Mouse (Mus musculus): Measurements from ENCODE around the gene Gps2. TPM values are rescaled to one million over a fixed set of nuclear protein-coding genes. Genes with fewer than 3 reads are reported as not detected.

The Gps2 gene
- total and polyA plus RNA-seq, 2 experiments = 7.0 to 41.0 TPM

DNA sequence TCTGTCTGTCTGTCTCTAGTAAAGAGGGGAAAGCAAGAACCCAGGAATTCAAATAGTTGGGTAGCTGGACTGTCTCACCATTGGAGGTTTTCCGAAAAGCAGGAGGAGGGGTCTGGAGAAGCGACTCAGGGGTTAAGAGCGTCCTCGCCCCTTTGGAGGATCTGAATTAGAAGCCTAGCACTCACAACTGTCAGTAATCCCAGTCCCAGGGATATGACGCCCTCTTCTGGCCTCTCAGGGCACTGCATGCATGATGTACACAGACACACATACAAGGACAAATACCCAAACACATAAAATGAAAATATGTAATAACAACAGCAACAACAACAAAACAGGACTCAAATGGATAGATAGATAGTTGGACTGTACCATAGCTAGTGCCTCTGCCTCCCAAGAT is 46.9 kb downstream of the Gps2 start:
- H3K27me3 ChIP-seq (ENCODE audit: control insufficient read depth, insufficient read depth, low read length) = peaks cover 4% of the 10 kb centered on the region; the same call in 1 of the 2 replicates
- H3K9ac ChIP-seq (ENCODE audit: low read depth, low read length) = no peak overlapping the region
- peak; percentile 41; the same call in 1 of the 2 replicates for TF ChIP-seq CTCF (IDR thresholded peaks at IDR 0.05; ENCODE audit: low read depth, low read length)
- no peak for TF ChIP-seq POLR2A (IDR thresholded peaks at IDR 0.05; ENCODE audit: extremely low read depth, insufficient read depth, low read length)
- no peaks in the 10 kb centered on the region for H3K79me2 ChIP-seq (ENCODE audit: control insufficient read depth, insufficient read depth, low read length)
- no peak overlapping the region for H3K27ac ChIP-seq (replicated peaks; ENCODE audit: insufficient read depth, low read depth, low read length)
- H3K36me3 ChIP-seq (ENCODE audit: control insufficient read depth, insufficient read depth, low read length) = no peaks in the 10 kb centered on the region
- WGBS = 46% methylated on average over 5 of the region's 5 CpGs
- no peak for DNase-seq (ENCODE audit: extremely low read depth, low read depth, low spot score)
- H3K4me3 ChIP-seq (ENCODE audit: insufficient read depth, low read depth, low read length) = no peak overlapping the region
- no peaks in the 10 kb centered on the region for H3K4me1 ChIP-seq (ENCODE audit: control insufficient read depth, insufficient read depth, low read length)

DNA sequence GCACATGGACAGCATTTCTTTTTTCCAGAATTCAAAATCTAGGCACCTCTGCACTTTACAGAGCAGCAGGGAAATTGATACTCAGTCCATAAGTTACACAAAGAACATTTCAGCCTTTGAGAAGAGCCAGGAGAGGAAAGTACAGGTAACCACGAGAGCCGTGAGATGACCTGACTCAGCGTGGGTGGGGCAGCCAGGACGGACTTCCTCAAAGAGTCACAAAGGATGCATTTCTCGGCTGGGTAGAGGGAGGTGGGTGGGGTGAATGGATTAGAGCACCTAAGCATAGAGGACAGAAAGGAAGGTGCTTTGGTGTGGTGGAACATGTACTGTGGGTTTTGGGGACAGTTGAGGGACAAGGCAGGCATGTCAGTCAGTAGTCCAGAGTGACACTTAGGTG is 48.2 kb downstream of the Gps2 start:
- Histone ChIP-seq H3K27me3 (ENCODE audit: control insufficient read depth, insufficient read depth, low read length) (peaks cover 12% of the 10 kb centered on the region), H3K9ac (ENCODE audit: low read depth, low read length) (no peak overlapping the region), H3K79me2 (ENCODE audit: control insufficient read depth, insufficient read depth, low read length) (no peaks in the 10 kb centered on the region), H3K4me1 (ENCODE audit: control insufficient read depth, insufficient read depth, low read length) (0 out of 2 replicates have a peak, but pooled peaks cover 2% of the 10 kb centered on the region), H3K4me3 (ENCODE audit: insufficient read depth, low read depth, low read length) (no peak overlapping the region), H3K36me3 (ENCODE audit: control insufficient read depth, insufficient read depth, low read length) (no peaks in the 10 kb centered on the region), H3K27ac (replicated peaks; ENCODE audit: insufficient read depth, low read depth, low read length) (no peak overlapping the region)
- DNase-seq (ENCODE audit: extremely low read depth, low read depth, low spot score) = no peak
- TF ChIP-seq CTCF (IDR thresholded peaks at IDR 0.05; ENCODE audit: low read depth, low read length) (no peak), POLR2A (IDR thresholded peaks at IDR 0.05; ENCODE audit: extremely low read depth, insufficient read depth, low read length) (no peak)
- 55% methylated on average over 5 of the region's 5 CpGs for WGBS

DNA sequence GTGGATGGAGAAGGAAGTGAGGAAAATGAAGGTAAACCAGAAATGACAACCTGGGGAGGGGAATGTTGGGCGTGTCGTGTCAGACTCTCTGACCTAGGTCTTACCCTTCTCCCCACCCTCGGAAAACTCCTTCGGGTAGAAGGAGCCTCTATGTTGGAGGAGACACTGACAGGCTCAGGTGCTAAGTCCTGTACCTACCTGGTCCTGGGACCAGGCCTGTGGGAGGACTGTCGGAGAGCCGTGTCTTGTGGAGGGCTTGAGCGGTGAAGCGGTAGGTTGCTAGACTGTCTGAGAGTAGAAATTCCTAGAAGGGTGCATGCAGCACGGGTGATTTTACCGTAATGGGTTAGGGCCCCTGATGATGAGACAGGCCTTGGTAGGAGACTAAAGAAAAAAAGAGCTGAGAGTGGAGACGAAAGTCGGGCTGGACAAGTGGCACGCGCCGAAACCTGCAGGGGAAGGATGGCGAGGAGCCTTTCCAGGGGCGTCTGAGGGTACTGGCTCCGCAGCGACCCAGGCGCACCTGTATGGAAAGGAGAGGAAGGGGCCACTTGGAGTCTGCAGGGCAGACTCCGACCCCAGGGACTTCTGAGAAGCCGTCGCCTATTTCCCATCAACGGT is 51.1 kb downstream of the Gps2 start, which contains the start of gene Cldn7:
Cldn7 (plus strand) TSS at position 130 of the 621 bp plus-strand sequence.
- Histone ChIP-seq H3K27me3 (ENCODE audit: control insufficient read depth, insufficient read depth, low read length) (peaks cover 12% of the 10 kb centered on the region), H3K4me1 (ENCODE audit: control insufficient read depth, insufficient read depth, low read length) (0 out of 2 replicates have a peak, but pooled peaks cover 3% of the 10 kb centered on the region), H3K9ac (ENCODE audit: low read depth, low read length) (no peak within 1 kb of the TSS), H3K79me2 (ENCODE audit: control insufficient read depth, insufficient read depth, low read length) (no peaks in the 10 kb centered on the region), H3K27ac (replicated peaks; ENCODE audit: insufficient read depth, low read depth, low read length) (no peak within 1 kb of the TSS), H3K4me3 (ENCODE audit: insufficient read depth, low read depth, low read length) (peak within 1 kb of the TSS; percentile 12; the same call in 1 of the 2 replicates), H3K36me3 (ENCODE audit: control insufficient read depth, insufficient read depth, low read length) (0 out of 2 replicates have a peak, but pooled peaks cover 2% of the 10 kb centered on the region)
- TF ChIP-seq CTCF (IDR thresholded peaks at IDR 0.05; ENCODE audit: low read depth, low read length) = no peak
- TF ChIP-seq POLR2A (IDR thresholded peaks at IDR 0.05; ENCODE audit: extremely low read depth, insufficient read depth, low read length) = no peak
- 33% methylated on average over 24 of the region's 24 CpGs for WGBS
- DNase-seq (ENCODE audit: extremely low read depth, low read depth, low spot score) = no peak

DNA sequence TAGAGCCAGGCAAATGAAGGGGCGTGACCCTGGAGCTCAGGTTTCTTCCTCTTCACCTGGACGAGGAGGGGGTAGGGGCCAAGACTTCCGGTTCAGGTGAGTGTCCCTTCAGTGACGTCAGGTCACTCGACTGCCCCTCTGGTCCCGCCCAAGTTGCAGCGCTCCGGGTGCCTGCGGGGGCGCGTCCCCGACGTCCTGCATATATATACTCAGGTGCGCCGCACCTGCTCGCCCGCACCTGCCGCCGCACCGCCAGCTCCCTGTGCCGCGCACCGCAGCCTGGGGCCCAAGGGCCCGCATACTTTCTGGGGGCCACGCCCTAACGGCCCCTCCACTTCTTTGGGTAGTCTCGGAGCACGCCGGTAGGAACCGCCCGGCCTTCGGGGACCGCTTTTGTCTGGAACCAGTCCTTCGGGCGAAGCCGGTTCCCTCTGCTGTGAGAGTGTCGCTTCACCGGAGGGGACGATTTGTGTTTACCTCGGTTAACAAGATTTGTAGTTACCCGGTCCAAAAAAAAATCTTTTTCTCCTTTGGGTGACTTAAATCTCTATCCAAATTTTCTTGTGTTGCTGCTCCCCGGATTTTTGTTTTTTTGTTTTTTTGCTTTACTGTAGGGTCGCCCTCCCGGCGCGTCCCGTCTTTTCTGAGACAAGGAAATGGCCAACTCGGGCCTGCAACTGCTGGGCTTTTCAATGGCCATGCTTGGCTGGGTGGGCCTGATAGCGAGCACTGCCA is 51.8 kb downstream of the Gps2 start:
- H3K27me3 ChIP-seq (ENCODE audit: control insufficient read depth, insufficient read depth, low read length) = peaks cover 12% of the 10 kb centered on the region
- WGBS = 7% methylated on average over 49 of the region's 49 CpGs
- 0 out of 2 replicates have a peak, but pooled peaks cover 2% of the 10 kb centered on the region for H3K36me3 ChIP-seq (ENCODE audit: control insufficient read depth, insufficient read depth, low read length)
- H3K4me3 ChIP-seq (ENCODE audit: insufficient read depth, low read depth, low read length) = peak overlapping the region; percentile 29; the same call in 1 of the 2 replicates
- H3K4me1 ChIP-seq (ENCODE audit: control insufficient read depth, insufficient read depth, low read length) = 0 out of 2 replicates have a peak, but pooled peaks cover 3% of the 10 kb centered on the region
- TF ChIP-seq CTCF (IDR thresholded peaks at IDR 0.05; ENCODE audit: low read depth, low read length) = no peak
- no peak for TF ChIP-seq POLR2A (IDR thresholded peaks at IDR 0.05; ENCODE audit: extremely low read depth, insufficient read depth, low read length)
- no peak for DNase-seq (ENCODE audit: extremely low read depth, low read depth, low spot score)
- H3K9ac ChIP-seq (ENCODE audit: low read depth, low read length) = no peak overlapping the region
- no peaks in the 10 kb centered on the region for H3K79me2 ChIP-seq (ENCODE audit: control insufficient read depth, insufficient read depth, low read length)
- H3K27ac ChIP-seq (replicated peaks; ENCODE audit: insufficient read depth, low read depth, low read length) = no peak overlapping the region

Other genes starting within 250 kb of the Gps2 start
Only the 30 nearest of the 39 such genes appear.
- 10.0 and 12.6 TPM in 2 replicates for gene Polr2a, start 155.3 kb upstream of the Gps2 start, total RNA-seq (2014; rRNA removed)
- gene Polr2a, start 155.3 kb upstream of the Gps2 start, polyA plus RNA-seq (2012; rRNA removed) = 9.9 and 10.6 TPM in 2 replicates
- gene Slc35g3, start 151.9 kb upstream of the Gps2 start, total RNA-seq (2014; rRNA removed) = not detected in 2 replicates
- gene Slc35g3, start 151.9 kb upstream of the Gps2 start, polyA plus RNA-seq (2012; rRNA removed) = not detected in 2 replicates
- 2.6 and 4.4 TPM in 2 replicates for gene Zbtb4, start 148.0 kb upstream of the Gps2 start, total RNA-seq (2014; rRNA removed)
- 8.2 and 9.7 TPM in 2 replicates for gene Zbtb4, start 148.0 kb upstream of the Gps2 start, polyA plus RNA-seq (2012; rRNA removed)
- gene Chrnb1, start 117.9 kb upstream of the Gps2 start, total RNA-seq (2014; rRNA removed) = 0.46 and 0.54 TPM in 2 replicates
- gene Chrnb1, start 117.9 kb upstream of the Gps2 start, polyA plus RNA-seq (2012; rRNA removed) = 0.28 and 0.35 TPM in 2 replicates
- gene Fgf11, start 112.0 kb upstream of the Gps2 start, total RNA-seq (2014; rRNA removed) = 0.18 and 0.20 TPM in 2 replicates
- 0.33 and 0.34 TPM in 2 replicates for gene Fgf11, start 112.0 kb upstream of the Gps2 start, polyA plus RNA-seq (2012; rRNA removed)
- 2.3 and 2.4 TPM in 2 replicates for gene Tmem102, start 108.3 kb upstream of the Gps2 start, total RNA-seq (2014; rRNA removed)
- 13.5 and 15.7 TPM in 2 replicates for gene Tmem102, start 108.3 kb upstream of the Gps2 start, polyA plus RNA-seq (2012; rRNA removed)
- gene Gm39566, start 98.6 kb upstream of the Gps2 start, total RNA-seq (2014; rRNA removed) = not detected in 2 replicates
- gene Gm39566, start 98.6 kb upstream of the Gps2 start, polyA plus RNA-seq (2012; rRNA removed) = not detected in 2 replicates
- not detected in 2 replicates for gene Spem2, start 95.4 kb upstream of the Gps2 start, total RNA-seq (2014; rRNA removed)
- gene Spem2, start 95.4 kb upstream of the Gps2 start, polyA plus RNA-seq (2012; rRNA removed) = not detected in 2 replicates
- gene Spem1, start 91.7 kb upstream of the Gps2 start, total RNA-seq (2014; rRNA removed) = not detected in 2 replicates
- gene Spem1, start 91.7 kb upstream of the Gps2 start, polyA plus RNA-seq (2012; rRNA removed) = 0.09 TPM in 1 of 2 replicates, not detected in the other
- gene Nlgn2, start 76.1 kb upstream of the Gps2 start, total RNA-seq (2014; rRNA removed) = 0.18 and 0.34 TPM in 2 replicates
- gene Nlgn2, start 76.1 kb upstream of the Gps2 start, polyA plus RNA-seq (2012; rRNA removed) = 0.93 and 1.9 TPM in 2 replicates
- 326 and 353 TPM in 2 replicates for gene Tmem256, start 75.4 kb upstream of the Gps2 start, total RNA-seq (2014; rRNA removed)
- gene Tmem256, start 75.4 kb upstream of the Gps2 start, polyA plus RNA-seq (2012; rRNA removed) = 284 and 370 TPM in 2 replicates
- 1.5 and 2.6 TPM in 2 replicates for gene Plscr3, start 67.5 kb upstream of the Gps2 start, total RNA-seq (2014; rRNA removed)
- gene Plscr3, start 67.5 kb upstream of the Gps2 start, polyA plus RNA-seq (2012; rRNA removed) = 18.5 and 19.3 TPM in 2 replicates
- gene Tnk1, start 55.2 kb upstream of the Gps2 start, total RNA-seq (2014; rRNA removed) = 0.07 and 0.18 TPM in 2 replicates
- 0.17 TPM in 2 replicates for gene Tnk1, start 55.2 kb upstream of the Gps2 start, polyA plus RNA-seq (2012; rRNA removed)
- not detected in 2 replicates for gene Tmem95, start 35.9 kb upstream of the Gps2 start, total RNA-seq (2014; rRNA removed)
- not detected in 2 replicates for gene Tmem95, start 35.9 kb upstream of the Gps2 start, polyA plus RNA-seq (2012; rRNA removed)
- gene Kctd11, start 32.5 kb upstream of the Gps2 start, total RNA-seq (2014; rRNA removed) = 0.65 and 1.0 TPM in 2 replicates
- 0.68 and 1.6 TPM in 2 replicates for gene Kctd11, start 32.5 kb upstream of the Gps2 start, polyA plus RNA-seq (2012; rRNA removed)
- 1.2 and 1.9 TPM in 2 replicates for gene Acap1, start 18.3 kb upstream of the Gps2 start, total RNA-seq (2014; rRNA removed)
- gene Acap1, start 18.3 kb upstream of the Gps2 start, polyA plus RNA-seq (2012; rRNA removed) = 2.3 and 3.3 TPM in 2 replicates
- 0.13 and 0.18 TPM in 2 replicates for gene 2810408A11Rik, start 12.9 kb upstream of the Gps2 start, total RNA-seq (2014; rRNA removed)
- gene 2810408A11Rik, start 12.9 kb upstream of the Gps2 start, polyA plus RNA-seq (2012; rRNA removed) = 0.06 and 0.11 TPM in 2 replicates
- gene Neurl4, start 12.8 kb upstream of the Gps2 start, total RNA-seq (2014; rRNA removed) = 10.1 and 14.0 TPM in 2 replicates
- 12.6 and 20.7 TPM in 2 replicates for gene Neurl4, start 12.8 kb upstream of the Gps2 start, polyA plus RNA-seq (2012; rRNA removed)
- gene Eif5a, start 8.1 kb downstream of the Gps2 start, total RNA-seq (2014; rRNA removed) = 321 and 404 TPM in 2 replicates
- gene Eif5a, start 8.1 kb downstream of the Gps2 start, polyA plus RNA-seq (2012; rRNA removed) = 374 and 408 TPM in 2 replicates
- gene Ybx2, start 21.9 kb downstream of the Gps2 start, total RNA-seq (2014; rRNA removed) = not detected in 2 replicates
- gene Ybx2, start 21.9 kb downstream of the Gps2 start, polyA plus RNA-seq (2012; rRNA removed) = 0.20 TPM in 1 of 2 replicates, not detected in the other
- 0.60 and 0.83 TPM in 2 replicates for gene Slc2a4, start 34.3 kb downstream of the Gps2 start, total RNA-seq (2014; rRNA removed)
- gene Slc2a4, start 34.3 kb downstream of the Gps2 start, polyA plus RNA-seq (2012; rRNA removed) = 0.39 and 0.58 TPM in 2 replicates
- 0.20 and 0.37 TPM in 2 replicates for gene Cldn7, start 50.9 kb downstream of the Gps2 start, total RNA-seq (2014; rRNA removed)
- 0.26 and 0.46 TPM in 2 replicates for gene Cldn7, start 50.9 kb downstream of the Gps2 start, polyA plus RNA-seq (2012; rRNA removed)
- gene Ctdnep1, start 67.3 kb downstream of the Gps2 start, total RNA-seq (2014; rRNA removed) = 6.6 and 13.4 TPM in 2 replicates
- gene Ctdnep1, start 67.3 kb downstream of the Gps2 start, polyA plus RNA-seq (2012; rRNA removed) = 39.1 and 45.3 TPM in 2 replicates
- gene Elp5, start 68.6 kb downstream of the Gps2 start, total RNA-seq (2014; rRNA removed) = 19.5 and 21.3 TPM in 2 replicates
- 30.8 and 33.7 TPM in 2 replicates for gene Elp5, start 68.6 kb downstream of the Gps2 start, polyA plus RNA-seq (2012; rRNA removed)
- 175 and 176 TPM in 2 replicates for gene Gabarap, start 77.3 kb downstream of the Gps2 start, total RNA-seq (2014; rRNA removed)
- 430 and 476 TPM in 2 replicates for gene Gabarap, start 77.3 kb downstream of the Gps2 start, polyA plus RNA-seq (2012; rRNA removed)
- 8.0 and 8.5 TPM in 2 replicates for gene Phf23, start 81.9 kb downstream of the Gps2 start, total RNA-seq (2014; rRNA removed)
- 8.8 and 12.1 TPM in 2 replicates for gene Phf23, start 81.9 kb downstream of the Gps2 start, polyA plus RNA-seq (2012; rRNA removed)
- 2.8 TPM in 2 replicates for gene Dvl2, start 86.7 kb downstream of the Gps2 start, total RNA-seq (2014; rRNA removed)
- 3.7 and 4.5 TPM in 2 replicates for gene Dvl2, start 86.7 kb downstream of the Gps2 start, polyA plus RNA-seq (2012; rRNA removed)
- gene Acadvl, start 101.5 kb downstream of the Gps2 start, total RNA-seq (2014; rRNA removed) = 314 and 344 TPM in 2 replicates
- 302 and 314 TPM in 2 replicates for gene Acadvl, start 101.5 kb downstream of the Gps2 start, polyA plus RNA-seq (2012; rRNA removed)
- gene Dlg4, start 103.1 kb downstream of the Gps2 start, total RNA-seq (2014; rRNA removed) = 0.37 and 1.0 TPM in 2 replicates
- gene Dlg4, start 103.1 kb downstream of the Gps2 start, polyA plus RNA-seq (2012; rRNA removed) = 1.1 and 1.3 TPM in 2 replicates
- 531 and 680 TPM in 2 replicates for gene Asgr1, start 140.2 kb downstream of the Gps2 start, total RNA-seq (2014; rRNA removed)
- gene Asgr1, start 140.2 kb downstream of the Gps2 start, polyA plus RNA-seq (2012; rRNA removed) = 730 and 786 TPM in 2 replicates